Mouse (Mus musculus) fat pad, adult 2 months (tissue): ENCODE measurements around the gene Mroh2a.

Experiments used
- DNase-seq: peaks from one replicate; pipeline ENCODE4 v3.0.0-alpha.2; 2011; ENCODE audit warnings: low read depth, low spot score; ENCODE audit errors: extremely low read depth

Mroh2a gene

GRCm38 (mm10) chr1:88226670-88227379, at the start of gene Mroh2a:
Gene Mroh2a (plus strand): TSS chr1:88226986.
- DNase-seq = no peak

GRCm38 (mm10) chr1:88179657-88180056, 47.1 kb upstream of the Mroh2a start:
- DNase-seq = no peak

GRCm38 (mm10) chr1:88186325-88186935, 40.4 kb upstream of the Mroh2a start:
- no peak for DNase-seq

GRCm38 (mm10) chr1:88192136-88192535, 34.6 kb upstream of the Mroh2a start:
- DNase-seq = no peak

GRCm38 (mm10) chr1:88195687-88196086, 31.1 kb upstream of the Mroh2a start:
- DNase-seq = no peak

GRCm38 (mm10) chr1:88197443-88197842, 29.3 kb upstream of the Mroh2a start:
- DNase-seq = no peak

- no peak for DNase-seq
These were observed 26.8 kb upstream of the Mroh2a start for GRCm38 (mm10) chr1:88199996-88200395.

- DNase-seq = no peak
These were observed 26.3 kb upstream of the Mroh2a start, which contains the start of gene Ugt1a2 for GRCm38 (mm10) chr1:88200456-88200855. Gene Ugt1a2 (plus strand): TSS chr1:88200601.

- DNase-seq = no peak
These were observed 21.4 kb upstream of the Mroh2a start, which contains the start of gene Dnajb3 for GRCm38 (mm10) chr1:88205294-88205922. Gene Dnajb3 (minus strand): TSS chr1:88205782.

GRCm38 (mm10) chr1:88206843-88207479, 19.8 kb upstream of the Mroh2a start:
- DNase-seq = no peak

- peak; percentile 98 for DNase-seq
These were observed 15.0 kb upstream of the Mroh2a start, which contains the start of gene Ugt1a1 for GRCm38 (mm10) chr1:88211812-88212211. Gene Ugt1a1 (plus strand): TSS chr1:88211959.

GRCm38 (mm10) chr1:88212341-88213045, 14.3 kb upstream of the Mroh2a start:
- DNase-seq = no peak

GRCm38 (mm10) chr1:88213061-88213460, 13.7 kb upstream of the Mroh2a start:
- DNase-seq = no peak

GRCm38 (mm10) chr1:88213766-88214461, 12.9 kb upstream of the Mroh2a start:
- no peak for DNase-seq

GRCm38 (mm10) chr1:88214462-88214952, 12.3 kb upstream of the Mroh2a start:
- DNase-seq = no peak

- DNase-seq = no peak
These were observed 11.1 kb upstream of the Mroh2a start for GRCm38 (mm10) chr1:88215466-88216380.

- DNase-seq = no peak
These were observed 10.2 kb upstream of the Mroh2a start for GRCm38 (mm10) chr1:88216551-88216950.

GRCm38 (mm10) chr1:88217144-88217543, 9.6 kb upstream of the Mroh2a start:
- DNase-seq = no peak

- DNase-seq = no peak
These were observed 9.2 kb upstream of the Mroh2a start for GRCm38 (mm10) chr1:88217576-88217975.
